Mouse (Mus musculus) inflammation-experienced regulatory T-cells, adult 6 months (primary cell): ENCODE data around the gene Twf2. TPM values are rescaled to one million over a fixed set of nuclear protein-coding genes. Genes with fewer than 3 reads are reported as not detected.
"Not testable (repeated sequence)": the region's sequence is repeated elsewhere in the genome, so short reads cannot be mapped to it uniquely, and the experiment has no call there.

Experiments used
- ATAC-seq: one replicate; pipeline ENCODE4 v1.8.0; 2017
- polyA plus RNA-seq, 3 experiments: library from polyadenylated mRNA; unstranded; fragments of 100-300 nt; shearing (Covaris generic); gene quantifications; one replicate each; pipeline ENCODE4 v1.2.1; 2017

The Twf2 gene
- 100 to 1,000 TPM; 126 to 140 (median 135) TPM for polyA plus RNA-seq

GRCm38 (mm10) chr9:106202819-106203636 is at the start of gene Twf2:
TSS of gene Twf2 (plus strand) at chr9:106203108.
- peak; percentile 79 for ATAC-seq

- ATAC-seq: no peak
Measured at GRCm38 (mm10) chr9:106154106-106154505, 48.8 kb upstream of the Twf2 start.

- no peak for ATAC-seq
Measured at GRCm38 (mm10) chr9:106156419-106156818, 46.5 kb upstream of the Twf2 start.

GRCm38 (mm10) chr9:106156921-106157622 is 45.8 kb upstream of the Twf2 start:
- ATAC-seq: no peak

- ATAC-seq: no peak
Measured at GRCm38 (mm10) chr9:106157623-106157925, 45.3 kb upstream of the Twf2 start.

GRCm38 (mm10) chr9:106158037-106158491 is 44.8 kb upstream of the Twf2 start, which contains the start of gene Glyctk:
TSS of gene Glyctk (minus strand) at chr9:106158138.
- ATAC-seq: no peak

GRCm38 (mm10) chr9:106159237-106159636 is 43.7 kb upstream of the Twf2 start:
- ATAC-seq: no peak

GRCm38 (mm10) chr9:106159784-106160301 is 43.1 kb upstream of the Twf2 start:
- ATAC-seq: peak; percentile 93

GRCm38 (mm10) chr9:106160426-106160825 is 42.5 kb upstream of the Twf2 start:
- ATAC-seq: peak; percentile 31

GRCm38 (mm10) chr9:106166709-106167108 is 36.2 kb upstream of the Twf2 start:
- no peak for ATAC-seq

- ATAC-seq: no peak
Measured at GRCm38 (mm10) chr9:106167241-106167640, 35.7 kb upstream of the Twf2 start.

GRCm38 (mm10) chr9:106167703-106168102 is 35.2 kb upstream of the Twf2 start:
- no peak for ATAC-seq

- not testable (repeated sequence) for ATAC-seq
Measured at GRCm38 (mm10) chr9:106169006-106169405, 33.9 kb upstream of the Twf2 start.

GRCm38 (mm10) chr9:106169917-106170316 is 33.0 kb upstream of the Twf2 start:
- ATAC-seq: no peak

GRCm38 (mm10) chr9:106170556-106171345 is 32.2 kb upstream of the Twf2 start, which contains the start of gene Wdr82:
TSS of gene Wdr82 (plus strand) at chr9:106170928.
- ATAC-seq: peak; percentile 83

GRCm38 (mm10) chr9:106171346-106172158 is 31.4 kb upstream of the Twf2 start:
- no peak for ATAC-seq

- no peak for ATAC-seq
Measured at GRCm38 (mm10) chr9:106172527-106172926, 30.4 kb upstream of the Twf2 start.

- no peak for ATAC-seq
Measured at GRCm38 (mm10) chr9:106173363-106173762, 29.5 kb upstream of the Twf2 start.

- ATAC-seq: peak; percentile 13
Measured at GRCm38 (mm10) chr9:106175552-106176200, 27.2 kb upstream of the Twf2 start.

GRCm38 (mm10) chr9:106176769-106177168 is 26.1 kb upstream of the Twf2 start:
- no peak for ATAC-seq

GRCm38 (mm10) chr9:106177799-106178198 is 25.1 kb upstream of the Twf2 start:
- ATAC-seq: no peak
